9 mouse cellular contexts compared by ENCODE assay signal in genomic region chr11:69799394-69800137, GRCm38 (mm10). TPM values are rescaled to one million over a fixed set of nuclear protein-coding genes. Genes with fewer than 3 reads are reported as not detected.
DNase-seq lines count a peak whose midpoint lies in the region; ATAC-seq and TF ChIP-seq lines count a peak whose summit lies in the region.
"Had no signal": no experiment of that assay in that cellular context is flagged by ENCODE, and none has a peak within 500 bp of the region (broad histone marks: within the 10 kb centered on the region; RNA-seq: fewer than 3 reads in every experiment).

No protein-coding gene starts in this region.

- TF ChIP-seq CTCF in C2C12 (IDR thresholded peaks at IDR 0.05; ENCODE audit: control insufficient read depth, insufficient read depth, insufficient read length): no peak

- no peaks in the 10 kb centered on the region for H3K79me3 ChIP-seq in C2C12 (ENCODE audit: low read depth)

- peak overlapping the region; percentile 2 for H3K4me3 ChIP-seq in C2C12 (ENCODE audit: insufficient read depth, poor library complexity, severe bottlenecking)
- peak overlapping the region; percentile 54 for H3K4me3 ChIP-seq in forebrain, embryonic 13.5 days
- H3K4me3 ChIP-seq in liver, embryonic 15.5 days (replicated peaks): no peak overlapping the region

- WGBS in forebrain, embryonic 13.5 days: 18% methylated on average over 12 of the region's 12 CpGs
- WGBS in liver, embryonic 15.5 days (ENCODE audit: insufficient replicate concordance): 34% methylated on average over 12 of the region's 12 CpGs

- H3K27ac ChIP-seq in forebrain, embryonic 13.5 days: peak overlapping the region; percentile 91
- H3K27ac ChIP-seq in liver, embryonic 15.5 days (replicated peaks): no peak overlapping the region

- no peaks in the 10 kb centered on the region for H3K79me2 ChIP-seq in C2C12 (ENCODE audit: control insufficient read depth, insufficient read depth)

- H3K27me3 ChIP-seq in C2C12 (ENCODE audit: control insufficient read depth, insufficient read depth, insufficient read length): no peaks in the 10 kb centered on the region
- H3K27me3 ChIP-seq in forebrain, embryonic 13.5 days: peaks cover 41% of the 10 kb centered on the region
- H3K27me3 ChIP-seq in liver, embryonic 15.5 days: peaks cover 92% of the 10 kb centered on the region

- DNase-seq in heart, adult 11 months: peak; percentile 94
- DNase-seq in heart, adult 9 months (ENCODE audit: low spot score in 2 of 2): no peak
- no peak for DNase-seq in urinary bladder, postnatal 4 days (ENCODE audit: low spot score in 2 of 2)
- DNase-seq in c-Kit-positive CD71-positive TER-119-positive erythroid progenitor cells, embryonic 14.5 days (ENCODE audit: low spot score): no peak
- DNase-seq in left cerebral cortex, postnatal 25 days (ENCODE audit: low spot score in 2 of 2): no peak

- no peaks in the 10 kb centered on the region for H3K9me3 ChIP-seq in forebrain, embryonic 13.5 days (replicated peaks)
- H3K9me3 ChIP-seq in liver, embryonic 15.5 days (replicated peaks): no peaks in the 10 kb centered on the region

- H3K4me1 ChIP-seq in forebrain, embryonic 13.5 days: peaks cover 69% of the 10 kb centered on the region
- peaks cover 59% of the 10 kb centered on the region for H3K4me1 ChIP-seq in liver, embryonic 15.5 days (replicated peaks)

- intact Hi-C loops in left cerebral cortex, postnatal 25 days (cut with DNase I): no loop called here

- peak overlapping the region; percentile 76 for H3K9ac ChIP-seq in forebrain, embryonic 13.5 days
- no peak overlapping the region for H3K9ac ChIP-seq in liver, embryonic 15.5 days

- peak overlapping the region; percentile 97 for H3K4me2 ChIP-seq in forebrain, embryonic 13.5 days
- H3K4me2 ChIP-seq in liver, embryonic 15.5 days: peak overlapping the region; percentile 51; the same call in 1 of the 2 replicates

- no peak overlapping the region for H3ac ChIP-seq in C2C12 (ENCODE audit: control insufficient read depth, insufficient read length, low read depth)

- no peaks in the 10 kb centered on the region for H3K36me3 ChIP-seq in C2C12 (ENCODE audit: control insufficient read depth, insufficient read depth)
- H3K36me3 ChIP-seq in forebrain, embryonic 13.5 days (ENCODE audit: poor library complexity, severe bottlenecking): no peaks in the 10 kb centered on the region
- H3K36me3 ChIP-seq in liver, embryonic 15.5 days (replicated peaks): no peaks in the 10 kb centered on the region

- ATAC-seq in forebrain, embryonic 13.5 days: no peak
- ATAC-seq in liver, embryonic 15.5 days (ENCODE audit: insufficient read depth): no peak

TF ChIP-seq in C2C12, 6 proteins besides CTCF, POLR2A, EP300 and RAD21:
- TF ChIP-seq CEBPB (IDR thresholded peaks at IDR 0.05; ENCODE audit: low read depth): no peak
- TF ChIP-seq MYOD1 (IDR thresholded peaks at IDR 0.05; ENCODE audit: control insufficient read depth, insufficient read length, low read depth): no peak
- TF ChIP-seq USF1 (IDR thresholded peaks at IDR 0.05; ENCODE audit: low read depth): no peak
- no peak for TF ChIP-seq FOSL1 (IDR thresholded peaks at IDR 0.05; ENCODE audit: insufficient read depth, low read length, poor library complexity, severe bottlenecking)
- TF ChIP-seq MYOG (IDR thresholded peaks at IDR 0.05; ENCODE audit: control insufficient read depth, extremely low read depth, insufficient read length): no peak
- no peak for TF ChIP-seq MAX (IDR thresholded peaks at IDR 0.05)

RNA-seq across cellular contexts. Expression of gene Fgf11, which starts 2.1 kb away (rescaled TPM):
- polyA plus RNA-seq in C2C12 (2012; fragmentation: generic; extraction: Trizol): 4.2 TPM
- polyA plus RNA-seq in forebrain, embryonic 13.5 days (2015; fragmentation: Nextera tagmentation; extraction: Ambion mirVana): 3.3 and 3.8 TPM in 2 replicates
- 0.16 and 0.18 TPM in 2 replicates for polyA plus RNA-seq in liver, embryonic 15.5 days (2015; fragmentation: Nextera tagmentation; extraction: Ambion mirVana)
- total RNA-seq in left cerebral cortex, postnatal 25 days (2021): 10 to 100 TPM; 14.9 to 17.2 TPM

RNA-seq across cellular contexts. Expression of gene Chrnb1, which starts 3.8 kb away (rescaled TPM):
- polyA plus RNA-seq in C2C12 (2012; fragmentation: generic; extraction: Trizol): 37.7 TPM
- polyA plus RNA-seq in forebrain, embryonic 13.5 days (2015; fragmentation: Nextera tagmentation; extraction: Ambion mirVana): 1.5 TPM in 2 replicates
- 0.84 and 1.3 TPM in 2 replicates for polyA plus RNA-seq in liver, embryonic 15.5 days (2015; fragmentation: Nextera tagmentation; extraction: Ambion mirVana)
- 1 to 10 TPM; 1.3 to 2.0 TPM for total RNA-seq in left cerebral cortex, postnatal 25 days (2021)

RNA-seq across cellular contexts. Expression of gene Tmem102, which starts 5.9 kb away (rescaled TPM):
- polyA plus RNA-seq in C2C12 (2012; fragmentation: generic; extraction: Trizol): 0.32 TPM
- 0.39 and 1.00 TPM in 2 replicates for polyA plus RNA-seq in forebrain, embryonic 13.5 days (2015; fragmentation: Nextera tagmentation; extraction: Ambion mirVana)
- 0.69 and 0.94 TPM in 2 replicates for polyA plus RNA-seq in liver, embryonic 15.5 days (2015; fragmentation: Nextera tagmentation; extraction: Ambion mirVana)
- total RNA-seq in left cerebral cortex, postnatal 25 days (2021): not detected

RNA-seq across cellular contexts. Expression of gene Gm39566, which starts 15.5 kb away (rescaled TPM):
- not detected for polyA plus RNA-seq in C2C12 (2012; fragmentation: generic; extraction: Trizol)
- not detected in 2 replicates for polyA plus RNA-seq in forebrain, embryonic 13.5 days (2015; fragmentation: Nextera tagmentation; extraction: Ambion mirVana)
- not detected in 2 replicates for polyA plus RNA-seq in liver, embryonic 15.5 days (2015; fragmentation: Nextera tagmentation; extraction: Ambion mirVana)
- not detected for total RNA-seq in left cerebral cortex, postnatal 25 days (2021)
- total RNA-seq: gastrocnemius, postnatal 36 days had no signal

RNA-seq across cellular contexts. Expression of gene Spem2, which starts 18.7 kb away (rescaled TPM):
- polyA plus RNA-seq in C2C12 (2012; fragmentation: generic; extraction: Trizol): not detected
- polyA plus RNA-seq in forebrain, embryonic 13.5 days (2015; fragmentation: Nextera tagmentation; extraction: Ambion mirVana): not detected in 2 replicates
- not detected in 2 replicates for polyA plus RNA-seq in liver, embryonic 15.5 days (2015; fragmentation: Nextera tagmentation; extraction: Ambion mirVana)
- total RNA-seq in left cerebral cortex, postnatal 25 days (2021): not detected
- total RNA-seq: gastrocnemius, postnatal 36 days had no signal

Comparison
In these comparisons a context has a peak if more than half of its experiments do, and no peak if none do; other contexts are left out.
1. RNA of gene Chrnb1, which starts 3.8 kb away (polyA plus RNA-seq): 37.7 TPM in C2C12 (single experiment); 1.5 TPM in forebrain, embryonic 13.5 days and 0.84 to 1.3 TPM in liver, embryonic 15.5 days; every median in the first group is over 10 times any median in the second.